Mouse (Mus musculus): Measurements from ENCODE around the gene Itgb6. TPM values are rescaled to one million over a fixed set of nuclear protein-coding genes. Genes with fewer than 3 reads are reported as not detected.

The Itgb6 gene
- polyA plus RNA-seq, 1 experiment from 2014 or later, result 8.9 TPM

DNA sequence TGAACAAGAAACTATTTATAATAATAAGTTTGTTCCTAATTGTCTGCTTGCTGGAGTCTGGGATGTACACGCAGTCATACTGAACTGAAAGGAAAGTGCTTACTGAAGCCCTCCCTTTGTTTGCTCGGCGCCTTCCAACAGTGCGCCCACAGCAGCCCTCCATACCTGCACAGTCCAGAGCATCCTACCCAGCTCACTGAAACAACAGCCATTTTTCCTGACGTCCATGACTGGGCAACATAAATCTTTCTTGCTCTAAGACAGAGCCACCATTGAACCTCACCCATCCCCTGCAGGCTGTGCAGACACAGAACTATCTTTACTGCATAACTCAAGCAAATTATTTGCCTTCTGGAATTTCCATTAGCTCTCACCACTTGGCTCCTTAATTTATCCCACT is 74.8 kb downstream of the Itgb6 start:
- Histone ChIP-seq H3K27ac (ENCODE audit: low read depth, low read length) (no peak overlapping the region), H3K4me2 (replicated peaks; ENCODE audit: low read depth, low read length) (no peak overlapping the region), H3K9me3 (ENCODE audit: control insufficient read depth, low read length) (no peaks in the 10 kb centered on the region), H3K36me3 (ENCODE audit: control insufficient read depth, insufficient read depth, low read length) (no peaks in the 10 kb centered on the region), H3K27me3 (ENCODE audit: control insufficient read depth, insufficient read depth, low read length) (no peaks in the 10 kb centered on the region), H3K4me3 (ENCODE audit: low read length) (no peak overlapping the region), H3K4me1 (ENCODE audit: control insufficient read depth, insufficient read depth, low read length) (no peaks in the 10 kb centered on the region), H3K9ac (ENCODE audit: low read depth, low read length) (no peak overlapping the region)
- peak; percentile 45; the same call in 1 of the 2 replicates for ATAC-seq (ENCODE audit: low FRiP score, low TSS enrichment)
- 65% methylated on average over 5 of the region's 5 CpGs for WGBS

GRCm38 (mm10) chr2:60646583-60646982 is 75.9 kb downstream of the Itgb6 start:
- H3K4me3 ChIP-seq (ENCODE audit: low read length), result no peak overlapping the region
- H3K27ac ChIP-seq (ENCODE audit: low read depth, low read length), result no peak overlapping the region
- H3K27me3 ChIP-seq (ENCODE audit: control insufficient read depth, insufficient read depth, low read length), result no peaks in the 10 kb centered on the region
- WGBS, result 61% methylated on average over 6 of the region's 6 CpGs
- H3K4me1 ChIP-seq (ENCODE audit: control insufficient read depth, insufficient read depth, low read length), result no peaks in the 10 kb centered on the region
- ATAC-seq (ENCODE audit: low FRiP score, low TSS enrichment), result peak; percentile 90
- H3K9me3 ChIP-seq (ENCODE audit: control insufficient read depth, low read length), result no peaks in the 10 kb centered on the region
- no peak overlapping the region for H3K9ac ChIP-seq (ENCODE audit: low read depth, low read length)
- no peaks in the 10 kb centered on the region for H3K36me3 ChIP-seq (ENCODE audit: control insufficient read depth, insufficient read depth, low read length)
- no peak overlapping the region for H3K4me2 ChIP-seq (replicated peaks; ENCODE audit: low read depth, low read length)

DNA sequence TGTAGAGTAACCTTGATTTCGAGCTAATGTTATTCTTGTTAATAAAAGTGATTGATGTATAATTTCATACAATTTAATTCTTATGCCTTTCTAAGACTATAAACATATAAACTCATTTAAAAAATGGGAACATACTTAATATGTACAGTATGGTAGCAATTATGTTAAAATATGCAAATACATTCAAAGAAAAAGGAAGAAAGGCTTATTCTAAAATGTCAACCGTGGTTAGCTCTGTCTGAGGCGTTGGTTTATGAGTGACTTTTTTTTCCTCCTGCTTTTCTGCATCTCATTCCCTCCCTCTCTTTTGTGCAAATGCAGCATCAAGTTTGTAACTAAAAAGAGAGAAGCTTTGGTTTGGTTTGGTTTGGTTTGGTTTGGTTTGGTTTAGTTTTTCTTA is 79.0 kb downstream of the Itgb6 start:
- WGBS, result 85% methylated on average over 3 of the region's 3 CpGs
- H3K27ac ChIP-seq (ENCODE audit: low read depth, low read length), result no peak overlapping the region
- no peak for ATAC-seq (ENCODE audit: low FRiP score, low TSS enrichment)
- H3K4me3 ChIP-seq (ENCODE audit: low read length), result no peak overlapping the region
- H3K4me2 ChIP-seq (replicated peaks; ENCODE audit: low read depth, low read length), result no peak overlapping the region
- H3K36me3 ChIP-seq (ENCODE audit: control insufficient read depth, insufficient read depth, low read length), result no peaks in the 10 kb centered on the region
- no peaks in the 10 kb centered on the region for H3K9me3 ChIP-seq (ENCODE audit: control insufficient read depth, low read length)
- H3K9ac ChIP-seq (ENCODE audit: low read depth, low read length), result no peak overlapping the region
- H3K27me3 ChIP-seq (ENCODE audit: control insufficient read depth, insufficient read depth, low read length), result no peaks in the 10 kb centered on the region
- H3K4me1 ChIP-seq (ENCODE audit: control insufficient read depth, insufficient read depth, low read length), result no peaks in the 10 kb centered on the region

DNA sequence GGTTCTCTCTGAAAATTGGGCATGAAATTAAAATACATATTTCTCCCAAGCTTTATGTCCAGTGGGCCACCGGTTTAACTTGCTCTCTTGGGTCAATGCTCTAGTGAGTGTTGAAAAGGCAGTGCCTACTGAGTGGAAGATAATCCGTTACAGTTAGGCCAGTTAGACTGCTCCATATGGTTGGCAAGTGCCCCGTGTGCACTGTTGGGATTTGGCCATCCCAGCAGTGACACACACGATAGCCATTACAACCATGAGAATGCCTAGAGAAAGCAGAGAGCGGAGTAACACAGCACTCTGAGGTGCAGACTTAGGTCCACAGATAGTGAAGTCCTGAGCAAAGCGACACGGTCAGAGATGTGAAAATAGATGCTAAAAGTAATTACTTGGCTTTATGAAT is 79.8 kb downstream of the Itgb6 start:
- Histone ChIP-seq H3K27ac (ENCODE audit: low read depth, low read length) (no peak overlapping the region), H3K4me2 (replicated peaks; ENCODE audit: low read depth, low read length) (no peak overlapping the region), H3K4me3 (ENCODE audit: low read length) (no peak overlapping the region), H3K4me1 (ENCODE audit: control insufficient read depth, insufficient read depth, low read length) (no peaks in the 10 kb centered on the region), H3K36me3 (ENCODE audit: control insufficient read depth, insufficient read depth, low read length) (no peaks in the 10 kb centered on the region), H3K9me3 (ENCODE audit: control insufficient read depth, low read length) (no peaks in the 10 kb centered on the region), H3K9ac (ENCODE audit: low read depth, low read length) (no peak overlapping the region), H3K27me3 (ENCODE audit: control insufficient read depth, insufficient read depth, low read length) (no peaks in the 10 kb centered on the region)
- ATAC-seq (ENCODE audit: low FRiP score, low TSS enrichment), result no peak
- WGBS, result 94% methylated on average over 7 of the region's 7 CpGs

- Histone ChIP-seq H3K4me3 (ENCODE audit: low read length) (no peak overlapping the region), H3K27me3 (ENCODE audit: control insufficient read depth, insufficient read depth, low read length) (no peaks in the 10 kb centered on the region), H3K9me3 (ENCODE audit: control insufficient read depth, low read length) (no peaks in the 10 kb centered on the region), H3K36me3 (ENCODE audit: control insufficient read depth, insufficient read depth, low read length) (no peaks in the 10 kb centered on the region), H3K9ac (ENCODE audit: low read depth, low read length) (no peak overlapping the region), H3K4me1 (ENCODE audit: control insufficient read depth, insufficient read depth, low read length) (0 out of 2 replicates have a peak, but pooled peaks cover 3% of the 10 kb centered on the region), H3K4me2 (replicated peaks; ENCODE audit: low read depth, low read length) (no peak overlapping the region), H3K27ac (ENCODE audit: low read depth, low read length) (no peak overlapping the region)
- no peak for ATAC-seq (ENCODE audit: low FRiP score, low TSS enrichment)
- 50% methylated on average over 7 of the region's 7 CpGs for WGBS
Observed at GRCm38 (mm10) chr2:60640342-60640672, 82.1 kb downstream of the Itgb6 start.

GRCm38 (mm10) chr2:60639617-60640341 is 82.7 kb downstream of the Itgb6 start:
- Histone ChIP-seq H3K4me2 (replicated peaks; ENCODE audit: low read depth, low read length) (no peak overlapping the region), H3K9me3 (ENCODE audit: control insufficient read depth, low read length) (no peaks in the 10 kb centered on the region), H3K9ac (ENCODE audit: low read depth, low read length) (no peak overlapping the region), H3K4me1 (ENCODE audit: control insufficient read depth, insufficient read depth, low read length) (0 out of 2 replicates have a peak, but pooled peaks cover 3% of the 10 kb centered on the region), H3K27ac (ENCODE audit: low read depth, low read length) (no peak overlapping the region), H3K36me3 (ENCODE audit: control insufficient read depth, insufficient read depth, low read length) (no peaks in the 10 kb centered on the region), H3K4me3 (ENCODE audit: low read length) (no peak overlapping the region), H3K27me3 (ENCODE audit: control insufficient read depth, insufficient read depth, low read length) (no peaks in the 10 kb centered on the region)
- no peak for ATAC-seq (ENCODE audit: low FRiP score, low TSS enrichment)
- WGBS, result 84% methylated on average over 10 of the region's 10 CpGs

DNA sequence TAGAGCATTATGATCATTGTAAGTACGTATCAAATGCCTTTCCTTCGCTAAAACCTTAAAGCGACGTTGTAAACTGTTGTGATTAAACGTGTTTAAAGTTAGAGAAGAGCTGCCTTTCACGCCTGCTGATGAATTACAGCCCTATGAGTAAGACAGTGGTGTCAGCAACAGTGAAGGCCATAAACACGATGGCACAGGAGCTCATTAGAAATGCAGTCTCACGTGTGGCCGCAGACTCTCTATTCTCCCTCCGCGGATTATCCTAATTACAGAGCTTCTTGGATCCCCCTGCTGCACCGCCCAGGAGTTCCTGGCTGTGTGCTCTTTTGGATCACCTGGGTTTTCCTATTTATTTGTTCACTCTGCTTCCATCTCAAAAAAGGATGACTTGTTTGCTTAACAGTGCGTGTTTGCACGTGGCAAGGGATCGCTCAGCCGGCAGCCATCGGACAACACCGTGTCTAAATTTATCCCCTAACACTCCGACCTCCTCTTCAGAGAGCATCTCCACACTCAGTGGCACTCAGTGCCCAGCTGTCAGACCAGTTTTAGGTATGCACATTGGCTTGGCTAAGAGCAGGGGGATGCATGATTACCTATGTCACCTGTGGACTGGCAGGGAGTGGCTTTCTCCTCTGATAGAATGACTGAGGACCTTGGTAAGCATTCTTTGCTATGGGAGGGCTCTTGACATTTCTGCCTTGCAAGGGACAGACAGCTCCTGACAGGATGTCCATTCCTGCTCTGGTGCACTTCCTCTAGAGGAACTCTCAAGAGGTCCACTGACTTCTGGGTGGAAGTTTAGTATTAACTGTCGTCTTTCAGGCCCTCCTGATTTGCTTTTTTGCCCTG is 85.3 kb downstream of the Itgb6 start:
- 42% methylated on average over 20 of the region's 20 CpGs for WGBS
- no peak overlapping the region for H3K4me3 ChIP-seq (ENCODE audit: low read length)
- H3K4me2 ChIP-seq (replicated peaks; ENCODE audit: low read depth, low read length), result no peak overlapping the region
- no peaks in the 10 kb centered on the region for H3K9me3 ChIP-seq (ENCODE audit: control insufficient read depth, low read length)
- H3K9ac ChIP-seq (ENCODE audit: low read depth, low read length), result no peak overlapping the region
- H3K4me1 ChIP-seq (ENCODE audit: control insufficient read depth, insufficient read depth, low read length), result 0 out of 2 replicates have a peak, but pooled peaks cover 3% of the 10 kb centered on the region
- no peaks in the 10 kb centered on the region for H3K36me3 ChIP-seq (ENCODE audit: control insufficient read depth, insufficient read depth, low read length)
- H3K27me3 ChIP-seq (ENCODE audit: control insufficient read depth, insufficient read depth, low read length), result no peaks in the 10 kb centered on the region
- no peak overlapping the region for H3K27ac ChIP-seq (ENCODE audit: low read depth, low read length)
- no peak for ATAC-seq (ENCODE audit: low FRiP score, low TSS enrichment)

DNA sequence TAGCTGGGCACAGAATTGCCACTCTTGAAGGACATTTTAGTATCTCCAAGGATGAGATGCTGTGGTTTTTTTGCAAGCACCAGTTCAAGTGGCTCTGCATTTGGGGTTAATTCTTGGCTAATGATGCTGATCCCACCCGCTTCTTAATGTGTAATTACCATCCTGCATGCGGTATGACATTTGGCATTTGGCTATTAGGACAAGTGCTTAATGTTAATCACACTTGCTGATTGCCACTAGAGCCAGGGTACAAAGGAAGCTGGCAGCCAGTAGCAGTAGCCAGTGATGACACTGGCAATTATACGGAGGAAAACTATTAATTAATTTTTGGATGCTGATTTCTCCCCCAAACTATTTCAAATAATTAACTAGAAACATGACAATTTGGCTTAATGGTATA is 86.0 kb downstream of the Itgb6 start:
- WGBS, result 44% methylated on average over 3 of the region's 3 CpGs
- Histone ChIP-seq H3K4me3 (ENCODE audit: low read length) (no peak overlapping the region), H3K9me3 (ENCODE audit: control insufficient read depth, low read length) (no peaks in the 10 kb centered on the region), H3K27me3 (ENCODE audit: control insufficient read depth, insufficient read depth, low read length) (no peaks in the 10 kb centered on the region), H3K4me1 (ENCODE audit: control insufficient read depth, insufficient read depth, low read length) (0 out of 2 replicates have a peak, but pooled peaks cover 3% of the 10 kb centered on the region), H3K4me2 (replicated peaks; ENCODE audit: low read depth, low read length) (no peak overlapping the region), H3K36me3 (ENCODE audit: control insufficient read depth, insufficient read depth, low read length) (no peaks in the 10 kb centered on the region), H3K27ac (ENCODE audit: low read depth, low read length) (no peak overlapping the region), H3K9ac (ENCODE audit: low read depth, low read length) (no peak overlapping the region)
- no peak for ATAC-seq (ENCODE audit: low FRiP score, low TSS enrichment)

DNA sequence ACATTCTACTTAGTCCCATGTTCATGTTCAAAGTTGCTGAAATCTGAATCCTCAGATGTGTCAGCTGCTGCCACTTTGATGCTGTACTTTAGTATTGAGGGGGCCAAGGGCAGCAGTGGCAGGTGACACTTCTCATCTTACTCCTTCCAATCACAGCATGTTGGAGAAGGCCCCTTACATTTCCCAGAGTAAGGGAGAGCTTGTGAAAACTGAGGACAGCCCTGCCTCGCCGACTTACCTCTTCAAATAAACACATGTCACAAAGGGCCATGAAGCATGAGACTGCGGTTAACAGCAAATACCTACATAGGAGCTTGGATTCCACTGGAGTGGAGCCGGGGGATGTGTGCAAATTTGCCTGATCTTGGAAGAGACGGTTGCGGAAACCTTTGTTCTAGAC is 86.4 kb downstream of the Itgb6 start:
- no peak overlapping the region for H3K4me2 ChIP-seq (replicated peaks; ENCODE audit: low read depth, low read length)
- ATAC-seq (ENCODE audit: low FRiP score, low TSS enrichment), result peak; percentile 46; the same call in 1 of the 2 replicates

More for the DNA sequence above, 86.4 kb downstream of the Itgb6 start:
- no peak overlapping the region for H3K27ac ChIP-seq (ENCODE audit: low read depth, low read length)
- H3K27me3 ChIP-seq (ENCODE audit: control insufficient read depth, insufficient read depth, low read length), result no peaks in the 10 kb centered on the region
- H3K4me3 ChIP-seq (ENCODE audit: low read length), result no peak overlapping the region
- WGBS, result 51% methylated on average over 6 of the region's 6 CpGs
- no peaks in the 10 kb centered on the region for H3K9me3 ChIP-seq (ENCODE audit: control insufficient read depth, low read length)
- no peak overlapping the region for H3K9ac ChIP-seq (ENCODE audit: low read depth, low read length)
- H3K36me3 ChIP-seq (ENCODE audit: control insufficient read depth, insufficient read depth, low read length), result no peaks in the 10 kb centered on the region
- H3K4me1 ChIP-seq (ENCODE audit: control insufficient read depth, insufficient read depth, low read length), result 0 out of 2 replicates have a peak, but pooled peaks cover 3% of the 10 kb centered on the region

All from kidney, embryonic 14.5 days (tissue).